Mouse (Mus musculus) layer of hippocampus, adult 8-10 months (tissue): ENCODE data around the gene Cfap221. TPM values are rescaled to one million over a fixed set of nuclear protein-coding genes. Genes with fewer than 3 reads are reported as not detected.

Experiments
- DNase-seq, 2 experiments: peaks; one replicate each; pipeline ENCODE4 v3.0.0; 2022; ENCODE audit warnings: low spot score in 2 of 2
- total RNA-seq, 4 experiments: library from RNA; stranded (reverse); gene quantifications; 2 replicates each; pipeline ENCODE4 v1.2.4; 2022

Cfap221 gene
- 1 to 10 TPM in 1 of 4 experiments, under 1 TPM in 3; 0.47 to 1.1 (median 0.57) TPM for total RNA-seq

DNA sequence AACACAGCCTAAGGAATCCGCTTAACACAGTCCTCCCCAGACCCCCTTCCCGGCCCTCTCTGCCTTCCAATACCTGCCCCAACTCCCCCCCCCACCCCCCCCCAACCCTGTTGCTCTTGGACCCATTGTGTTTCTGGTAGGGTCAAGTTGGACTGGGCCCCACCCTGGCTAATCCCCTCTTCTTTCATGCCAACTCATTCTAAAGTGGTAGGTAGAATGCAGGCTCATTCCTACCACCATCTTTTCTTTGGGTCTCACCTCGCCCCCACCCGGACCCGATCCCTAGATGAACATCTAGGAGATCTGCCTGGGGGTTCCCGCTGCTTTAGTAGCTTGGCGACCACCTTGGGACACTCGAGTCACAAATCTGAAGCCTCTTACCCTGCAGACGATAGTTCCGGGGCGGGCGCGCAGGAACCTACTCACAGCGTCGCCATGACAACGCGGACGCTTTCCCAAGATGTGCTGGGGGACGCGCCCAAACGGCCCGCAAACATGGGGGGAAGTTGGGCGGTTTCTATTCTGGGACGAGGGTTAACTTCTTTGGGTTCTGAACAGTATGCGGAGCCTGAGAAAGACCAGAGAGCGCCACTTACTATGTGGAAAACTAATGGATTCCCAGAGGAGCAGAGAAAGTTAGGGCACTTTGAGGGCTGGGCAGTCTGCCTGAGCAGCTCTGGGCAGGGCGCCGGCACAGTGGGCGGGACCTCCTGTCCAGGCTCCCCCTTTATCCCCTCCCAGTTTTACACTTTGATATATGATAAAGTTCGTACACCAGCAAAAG is at the start of gene Cfap221:
TSS of gene Cfap221 (minus strand) at position 437 of the 784 bp plus-strand sequence.
- peak; percentile 22 to 34 for DNase-seq

DNA sequence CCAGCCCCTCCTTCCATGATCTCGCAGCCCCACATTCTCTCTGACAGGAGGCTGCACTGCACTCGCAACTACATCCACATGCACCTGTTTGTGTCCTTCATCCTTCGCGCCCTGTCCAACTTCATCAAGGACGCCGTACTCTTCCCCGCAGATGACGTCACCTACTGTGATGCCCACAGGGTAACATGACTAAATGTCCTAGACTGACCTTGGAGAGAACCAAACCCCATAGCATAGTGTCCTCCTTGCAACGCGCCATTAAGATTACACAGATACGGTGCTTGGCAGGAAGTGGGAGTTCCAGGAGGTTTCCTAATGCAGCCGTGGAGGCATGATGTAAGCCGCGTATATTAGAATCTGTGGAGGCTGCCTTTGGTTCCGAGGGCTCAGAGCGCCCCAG is 47.5 kb upstream of the Cfap221 start:
- no peak for DNase-seq

DNA sequence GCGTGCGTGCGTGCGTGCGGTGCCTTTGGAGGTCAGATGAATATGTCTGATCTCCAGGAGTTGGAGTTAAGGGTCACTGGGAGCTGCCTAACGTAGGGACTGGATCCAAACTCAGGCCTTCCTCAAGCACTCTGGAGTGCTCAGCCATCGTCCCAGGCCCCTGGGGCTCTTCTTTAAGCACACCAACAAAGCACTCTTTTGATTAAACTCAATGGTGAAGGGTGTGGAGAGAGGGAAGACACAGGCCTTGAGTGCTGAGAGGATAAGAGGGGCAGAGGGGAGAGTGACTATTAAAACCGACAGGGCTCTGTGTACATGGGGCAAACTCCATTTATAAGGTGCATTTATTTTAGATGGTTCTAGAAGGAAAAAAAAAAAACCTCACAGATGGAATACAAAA is 45.4 kb upstream of the Cfap221 start:
- no peak for DNase-seq

DNA sequence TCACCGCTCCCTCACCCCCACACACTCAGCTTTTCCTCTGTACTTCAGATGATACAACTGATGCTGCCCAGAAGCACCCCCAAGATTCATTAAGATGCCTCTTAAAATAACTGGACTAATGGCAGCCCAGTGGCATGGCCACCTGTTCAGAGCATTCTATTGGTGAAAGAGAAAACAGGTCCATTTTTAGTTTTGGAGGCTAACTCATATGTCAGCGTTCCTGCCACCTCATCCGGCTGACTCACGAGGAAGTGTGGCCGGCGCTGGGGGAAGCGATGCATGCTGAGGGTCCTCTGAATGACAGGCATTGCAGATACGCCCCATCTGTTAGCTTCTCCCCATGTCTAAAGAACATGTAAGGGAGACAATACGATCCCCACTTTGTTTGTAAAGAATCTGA is 41.6 kb upstream of the Cfap221 start:
- DNase-seq, result no peak

DNA sequence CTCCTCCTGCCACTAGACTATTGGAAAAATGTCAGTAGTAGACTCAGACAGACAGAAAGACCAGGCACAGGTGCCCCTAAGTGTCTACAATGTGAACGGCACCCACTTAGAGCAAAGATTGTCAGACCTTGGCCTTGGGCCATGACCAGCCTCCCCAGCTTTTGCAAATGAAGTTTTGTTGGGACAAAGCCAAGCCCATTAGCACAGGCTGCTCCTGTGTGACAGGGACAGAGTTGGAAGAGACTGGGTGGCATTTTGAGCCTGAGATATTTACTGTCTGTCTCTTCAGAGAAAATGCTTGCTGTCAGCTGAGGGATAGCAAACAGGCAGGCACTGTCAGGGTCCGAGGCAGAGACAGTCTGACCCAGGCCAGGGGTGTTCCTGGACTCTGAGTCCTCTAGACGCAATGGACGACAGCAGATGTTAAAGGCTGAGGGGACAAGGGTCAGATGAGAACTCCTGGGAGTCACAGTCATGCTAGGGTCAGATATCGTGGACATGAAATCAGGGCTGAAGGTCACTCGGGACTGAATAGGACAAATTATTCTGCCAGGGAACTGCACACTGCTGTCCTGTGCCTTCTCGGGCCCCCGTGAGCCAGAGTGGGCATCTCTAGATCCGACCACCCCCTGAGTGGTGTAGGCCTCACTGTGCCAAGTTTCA is 40.1 kb upstream of the Cfap221 start:
- no peak for DNase-seq

DNA sequence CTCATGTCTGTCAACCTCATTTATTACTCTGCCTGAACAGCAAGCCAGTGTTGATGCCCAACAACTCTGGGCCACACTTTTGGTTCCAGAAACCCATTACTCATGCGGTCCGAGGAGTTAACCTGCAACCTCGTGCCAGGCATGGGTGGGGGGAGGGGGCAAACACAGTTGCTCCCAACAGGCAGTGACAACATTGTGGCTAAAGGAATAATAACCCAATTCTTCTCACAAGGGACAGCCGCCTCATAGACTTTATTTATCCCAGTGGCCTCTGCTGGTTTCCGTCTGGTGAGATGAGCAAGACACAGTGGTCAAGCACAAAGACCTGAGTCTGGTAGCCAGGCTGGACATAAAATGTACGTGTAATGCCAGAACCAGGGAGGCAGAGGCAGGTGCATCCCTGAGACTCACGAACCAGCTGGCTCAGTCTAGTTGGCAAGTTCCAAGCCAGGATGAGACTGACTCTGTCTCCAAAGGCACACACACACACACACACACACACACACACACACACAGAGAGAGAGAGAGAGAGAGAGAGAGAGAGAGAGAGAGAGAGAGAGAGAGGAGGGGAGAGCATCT is 38.5 kb upstream of the Cfap221 start:
- no peak for DNase-seq

DNA sequence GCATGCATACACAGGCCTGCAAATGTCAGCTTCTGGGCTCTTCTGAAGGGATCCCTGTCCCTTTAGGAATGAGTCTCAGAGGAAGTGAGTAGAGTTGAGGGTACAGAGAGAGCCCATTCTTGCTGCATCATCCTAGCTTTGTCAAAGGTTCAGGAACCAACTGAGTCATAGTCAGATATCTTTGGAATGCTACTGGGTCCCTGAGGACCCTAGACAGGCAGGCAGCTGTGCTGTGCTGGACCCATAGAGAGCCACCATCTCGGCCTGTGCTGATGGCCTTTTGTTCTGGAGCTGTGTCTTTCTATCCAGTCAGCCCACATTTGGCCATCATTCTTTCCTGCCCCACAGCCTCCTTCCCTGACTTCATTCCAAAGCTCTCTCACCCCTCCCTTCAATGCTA is 37.8 kb upstream of the Cfap221 start:
- DNase-seq, result no peak

DNA sequence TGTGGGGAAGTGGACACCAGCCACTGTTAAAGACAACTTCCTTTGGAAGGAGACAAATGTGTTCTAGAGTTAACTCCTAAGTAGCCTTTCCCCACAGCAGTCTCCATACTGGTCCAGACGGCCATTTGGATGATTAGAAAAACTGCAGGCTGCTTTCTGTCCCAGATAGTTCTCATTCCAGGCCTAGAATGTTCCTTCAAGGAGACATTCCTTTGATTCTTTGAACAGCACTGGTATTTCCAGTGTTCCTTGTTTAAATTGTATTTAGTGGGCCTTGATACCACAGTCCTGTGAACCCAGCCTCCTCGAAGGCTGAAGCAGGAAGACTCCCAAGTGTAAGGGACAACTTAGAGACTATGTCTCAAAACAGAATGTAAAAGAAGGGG is 36.4 kb upstream of the Cfap221 start:
- no peak for DNase-seq

DNA sequence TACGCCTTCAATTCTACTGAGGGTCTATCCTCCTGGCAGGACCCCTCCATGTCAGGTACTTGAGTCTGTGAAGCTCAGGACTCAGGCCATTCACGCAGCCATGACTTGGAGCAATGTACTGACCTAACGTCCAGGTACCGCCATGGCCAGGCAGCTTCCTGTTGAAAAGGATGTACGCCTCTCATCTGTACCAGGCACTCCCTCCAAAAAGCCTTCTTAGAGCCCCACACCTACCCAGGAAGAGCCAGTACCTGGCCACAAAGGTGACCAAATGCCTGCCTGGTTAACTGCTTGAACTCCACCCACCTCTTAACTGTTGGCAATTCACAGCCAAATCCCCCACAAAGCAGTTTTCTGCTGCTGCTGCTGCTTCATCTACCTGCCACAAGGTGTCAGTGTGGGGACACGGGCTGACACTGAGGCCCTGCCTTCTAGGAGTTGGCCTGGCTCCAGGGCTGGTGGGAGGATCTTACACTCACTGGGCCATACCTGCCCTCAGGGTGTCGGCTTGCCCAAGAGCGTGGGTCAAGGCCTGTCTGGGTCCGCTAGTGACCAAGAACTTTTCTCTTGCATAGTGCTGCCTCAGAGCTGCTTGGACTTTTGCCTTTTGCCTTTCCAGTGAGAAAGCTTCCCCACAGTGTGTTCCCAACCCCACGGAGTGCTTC is 35.9 kb upstream of the Cfap221 start:
- DNase-seq, result peak; percentile 45 to 70

DNA sequence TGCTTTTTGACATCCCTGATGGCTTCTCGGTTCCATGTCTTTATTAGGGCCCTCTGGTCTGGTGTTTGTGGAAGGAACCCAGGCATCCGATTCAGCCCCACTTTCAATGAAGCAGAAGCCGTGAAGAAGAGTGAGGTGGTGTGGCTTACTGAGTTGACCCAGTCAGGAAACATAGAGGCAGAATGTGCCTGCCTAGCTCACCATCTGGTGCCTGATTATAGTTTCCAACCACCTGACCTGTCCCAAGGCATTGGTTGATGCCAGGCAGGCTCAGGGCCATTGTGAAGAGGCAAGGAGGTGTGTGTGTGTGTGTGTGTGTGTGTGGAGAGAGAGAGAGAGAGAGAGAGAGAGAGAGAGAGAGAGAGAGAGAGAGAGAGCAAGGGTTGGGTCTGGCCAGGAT is 33.4 kb upstream of the Cfap221 start:
- no peak for DNase-seq

- no peak for DNase-seq
Measured at GRCm38 (mm10) chr1:120027693-120028092, 30.7 kb upstream of the Cfap221 start.

DNA sequence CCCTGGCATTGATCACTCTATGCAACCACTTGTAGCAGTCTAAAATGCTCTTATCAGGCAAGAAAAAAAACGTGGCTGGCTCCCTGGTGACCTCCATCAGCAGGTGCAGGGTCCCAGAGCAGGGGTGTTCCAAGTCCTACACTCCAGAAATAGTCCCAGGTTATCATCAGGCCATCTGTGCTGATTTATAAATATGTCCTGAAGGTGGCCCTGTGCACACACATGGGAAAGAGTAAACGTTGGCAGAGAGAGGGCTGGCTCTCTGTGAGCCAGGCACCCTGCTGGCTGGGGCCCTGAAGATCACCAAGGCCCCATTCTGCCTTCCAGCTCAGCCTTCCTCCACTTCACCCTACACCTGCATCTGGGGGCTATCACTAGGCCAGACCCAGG is 28.0 kb upstream of the Cfap221 start:
- DNase-seq, result no peak

- no peak for DNase-seq
Measured at GRCm38 (mm10) chr1:120024331-120025049, 27.5 kb upstream of the Cfap221 start.

- peak in 1 of 2 experiments; percentile 23 for DNase-seq
Measured at GRCm38 (mm10) chr1:120021951-120022350, 24.9 kb upstream of the Cfap221 start.

GRCm38 (mm10) chr1:120020322-120020897 is 23.4 kb upstream of the Cfap221 start:
- no peak for DNase-seq

GRCm38 (mm10) chr1:120019428-120019827 is 22.4 kb upstream of the Cfap221 start:
- no peak for DNase-seq

DNA sequence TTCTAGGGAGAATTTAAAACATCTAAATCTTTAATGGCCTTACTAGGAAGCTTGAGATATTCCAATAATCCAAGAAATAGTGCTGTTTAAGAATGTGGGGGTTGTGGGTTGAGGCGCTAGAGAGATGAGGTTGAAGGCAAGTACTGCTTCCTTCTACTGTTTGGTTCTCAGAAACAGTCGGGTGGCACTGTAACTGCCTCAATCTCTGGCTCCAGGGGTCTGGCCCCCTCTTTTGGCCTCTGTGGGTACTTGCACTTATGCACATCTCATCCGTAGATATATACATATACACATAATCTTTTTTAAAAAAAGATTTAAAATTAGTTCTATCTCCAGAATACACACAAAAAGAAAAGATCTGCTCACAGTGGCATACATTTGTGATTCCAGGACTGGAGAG is 21.9 kb upstream of the Cfap221 start:
- no peak for DNase-seq

DNA sequence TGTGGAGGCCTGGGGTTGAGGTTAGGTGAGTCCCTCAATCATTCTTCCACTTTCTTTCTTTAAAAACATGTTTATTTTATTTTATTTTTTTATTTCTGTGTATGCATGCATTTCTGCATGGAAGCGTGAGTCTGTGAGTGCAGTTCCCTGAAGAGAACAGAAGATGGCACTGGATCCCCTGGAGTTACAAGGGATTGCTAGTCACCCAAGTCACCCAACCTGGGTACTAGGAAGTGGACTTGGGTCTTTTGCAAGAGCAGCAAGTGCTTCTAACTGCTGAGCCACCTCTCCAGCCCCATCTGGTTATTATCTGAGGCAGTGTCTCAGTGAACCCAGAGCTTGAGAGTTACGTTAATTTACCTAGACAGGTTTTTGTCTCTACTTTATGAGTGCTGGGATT is 19.2 kb upstream of the Cfap221 start:
- no peak for DNase-seq

DNA sequence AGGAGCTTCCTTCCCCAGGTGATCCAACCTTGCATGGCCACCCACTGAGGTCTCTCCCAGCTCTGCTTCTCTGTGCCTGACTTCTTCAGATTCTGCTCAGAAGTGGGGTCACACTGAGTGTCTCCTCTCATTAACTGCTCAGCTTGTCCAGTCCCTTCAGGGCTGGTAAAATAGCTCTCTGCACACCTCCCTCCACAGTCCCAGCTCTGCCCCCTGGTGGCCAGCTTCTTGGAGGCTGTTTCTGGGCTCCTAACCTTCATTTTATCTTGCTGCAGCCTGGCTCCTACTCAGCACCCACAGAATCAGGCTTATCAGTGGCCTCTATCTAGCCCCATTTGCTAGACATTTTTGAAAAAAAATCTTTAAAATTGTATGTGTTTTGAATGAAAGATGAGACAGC is 16.1 kb upstream of the Cfap221 start:
- peak in 1 of 2 experiments; percentile 46 for DNase-seq

GRCm38 (mm10) chr1:120012638-120013037 is 15.6 kb upstream of the Cfap221 start:
- DNase-seq, result no peak
